In genomic region chr4:18696246-18696645, GRCm38 (mm10) we compare ENCODE assay signal across 32 mouse cellular contexts.
"Had no signal": no experiment of that assay in that cellular context is flagged by ENCODE, and none has a peak within 500 bp of the region (broad histone marks: within the 10 kb centered on the region; RNA-seq: fewer than 3 reads in every experiment).

No protein-coding gene starts in this region.

- H3K4me1 ChIP-seq: limb, embryonic 10.5 days; limb, embryonic 12.5 days; limb, embryonic 13.5 days; limb, embryonic 15.5 days; liver, embryonic 12.5 days; liver, embryonic 13.5 days; liver, embryonic 15.5 days; lung, embryonic 15.5 days; megakaryocyte, embryonic 14.5 days; midbrain, embryonic 10.5 days; midbrain, embryonic 12.5 days; midbrain, embryonic 13.5 days; midbrain, embryonic 15.5 days; neural tube, embryonic 12.5 days had no signal

- H3K9me3 ChIP-seq: limb, embryonic 10.5 days; limb, embryonic 12.5 days; limb, embryonic 13.5 days; limb, embryonic 15.5 days; liver, embryonic 12.5 days; liver, embryonic 13.5 days; liver, embryonic 15.5 days; lung, embryonic 15.5 days; midbrain, embryonic 10.5 days; midbrain, embryonic 12.5 days; midbrain, embryonic 13.5 days; midbrain, embryonic 15.5 days; neural tube, embryonic 12.5 days had no signal

- ATAC-seq: liver, embryonic 12.5 days; liver, postnatal 0 days; lung, postnatal 0 days; midbrain, embryonic 13.5 days; midbrain, embryonic 15.5 days; midbrain, embryonic 16.5 days had no signal

- H3K36me3 ChIP-seq: limb, embryonic 10.5 days; limb, embryonic 12.5 days; limb, embryonic 13.5 days; limb, embryonic 15.5 days; liver, embryonic 12.5 days; liver, embryonic 13.5 days; liver, embryonic 15.5 days; lung, embryonic 15.5 days; midbrain, embryonic 10.5 days; midbrain, embryonic 12.5 days; midbrain, embryonic 13.5 days; midbrain, embryonic 15.5 days; neural tube, embryonic 12.5 days had no signal

- DNase-seq: left cerebral cortex, postnatal 4 days; liver; liver, embryonic 13.5 days; liver, postnatal 0 days; lung, adult 18-20 months; lung, adult 2 months; lung, embryonic 14.5 days; lung, postnatal 10 days; lung, postnatal 14 days; lung, postnatal 36 days; lung, postnatal 4 days; midbrain, embryonic 14.5 days had no signal

- H3K27ac ChIP-seq: limb, embryonic 10.5 days; limb, embryonic 12.5 days; limb, embryonic 13.5 days; limb, embryonic 15.5 days; liver, embryonic 12.5 days; liver, embryonic 13.5 days; liver, embryonic 14.5 days; liver, embryonic 15.5 days; lung, embryonic 15.5 days; macrophage; midbrain, embryonic 10.5 days; midbrain, embryonic 12.5 days; midbrain, embryonic 13.5 days; midbrain, embryonic 15.5 days; neural tube, embryonic 12.5 days had no signal

- H3K4me3 ChIP-seq: limb, embryonic 10.5 days; limb, embryonic 12.5 days; limb, embryonic 13.5 days; limb, embryonic 15.5 days; liver, embryonic 12.5 days; liver, embryonic 13.5 days; liver, embryonic 15.5 days; lung, embryonic 15.5 days; megakaryocyte, embryonic 14.5 days; midbrain, embryonic 10.5 days; midbrain, embryonic 12.5 days; midbrain, embryonic 13.5 days; midbrain, embryonic 15.5 days; myocyte; neural tube, embryonic 12.5 days had no signal

- H3K27me3 ChIP-seq: limb, embryonic 12.5 days; limb, embryonic 13.5 days; limb, embryonic 15.5 days; liver, embryonic 12.5 days; liver, embryonic 13.5 days; liver, embryonic 15.5 days; lung, embryonic 15.5 days; megakaryocyte, embryonic 14.5 days; midbrain, embryonic 12.5 days; midbrain, embryonic 13.5 days; midbrain, embryonic 15.5 days; neural tube, embryonic 12.5 days had no signal

- H3K9ac ChIP-seq: limb, embryonic 12.5 days; limb, embryonic 13.5 days; limb, embryonic 15.5 days; liver, embryonic 12.5 days; liver, embryonic 13.5 days; liver, embryonic 14.5 days; liver, embryonic 15.5 days; liver, postnatal 0 days; lung, embryonic 14.5 days; lung, embryonic 15.5 days; midbrain, embryonic 12.5 days; midbrain, embryonic 13.5 days; midbrain, embryonic 15.5 days; neural tube, embryonic 12.5 days had no signal

- H3K4me2 ChIP-seq: limb, embryonic 12.5 days; limb, embryonic 13.5 days; limb, embryonic 15.5 days; liver, embryonic 11.5 days; liver, embryonic 12.5 days; liver, embryonic 13.5 days; liver, embryonic 15.5 days; lung, embryonic 14.5 days; lung, embryonic 15.5 days; midbrain, embryonic 11.5 days; midbrain, embryonic 12.5 days; midbrain, embryonic 13.5 days; midbrain, embryonic 15.5 days; neural tube, embryonic 12.5 days had no signal
